Mouse (Mus musculus) midbrain, embryonic 16.5 days (tissue): ENCODE results near the gene Cmss1. TPM values are rescaled to one million over a fixed set of nuclear protein-coding genes. Genes with fewer than 3 reads are reported as not detected.

Experiments used
- ATAC-seq: fragments of 200-750 bp; cut with Nextera tagmentation; 2 replicates; pipeline ENCODE4 v1.8.0; 2017; ENCODE audit warnings: moderate TSS enrichment
- H3K27ac ChIP-seq: fragments of 300-500 bp; sonication (generic); 2 replicates; pipeline ENCODE4 v1.5.1; 2014; ENCODE audit warnings: mild to moderate bottlenecking, low read length, mixed read lengths
- H3K27me3 ChIP-seq: fragments of 300-500 bp; sonication (generic); 2 replicates; pipeline ENCODE4 v1.6.1; 2014; ENCODE audit warnings: low read depth, low read length, mixed read lengths; ENCODE audit not compliant: control insufficient read depth, insufficient read depth
- H3K36me3 ChIP-seq: fragments of 300-500 bp; sonication (generic); 2 replicates; pipeline ENCODE4 v1.6.1; 2014; ENCODE audit warnings: mild to moderate bottlenecking, low read length, moderate library complexity, mixed read lengths; ENCODE audit not compliant: control insufficient read depth, insufficient read depth
- H3K4me1 ChIP-seq: fragments of 300-500 bp; sonication (generic); 2 replicates; pipeline ENCODE4 v1.6.1; 2014; ENCODE audit warnings: mild to moderate bottlenecking, low read length, mixed read lengths; ENCODE audit not compliant: control insufficient read depth, insufficient read depth
- H3K4me2 ChIP-seq: fragments of 300-500 bp; sonication (generic); 2 replicates; pipeline ENCODE4 v1.6.1; 2014; ENCODE audit warnings: mild to moderate bottlenecking, low read length, mixed read lengths
- H3K4me3 ChIP-seq: fragments of 300-500 bp; sonication (generic); 2 replicates; pipeline ENCODE4 v1.5.1; 2014; ENCODE audit warnings: low read depth, mild to moderate bottlenecking, low read length, moderate library complexity, mixed read lengths
- H3K9ac ChIP-seq: fragments of 300-500 bp; sonication (generic); 2 replicates; pipeline ENCODE4 v1.6.1; 2014; ENCODE audit warnings: low read depth, low read length, mixed read lengths
- H3K9me3 ChIP-seq: fragments of 300-500 bp; sonication (generic); replicated peaks from 2 replicates; pipeline ENCODE4 v1.6.1; 2014; ENCODE audit warnings: mild to moderate bottlenecking, low read length, mixed read lengths; ENCODE audit not compliant: control insufficient read depth, poor library complexity, severe bottlenecking
- WGBS: fragments of 180-500 bp; shearing (Covaris S2); extraction: QIAGEN DNeasy Blood & Tissue Kit; methylation state at CpG from one replicate; pipeline ENCODE4 v1.1.7; 2014; 5-methylcytosine and 5-hydroxymethylcytosine counted together
- polyA plus RNA-seq: library from polyadenylated mRNA; unstranded; fragments of >200 nt; fragmentation: Nextera tagmentation; extraction: Ambion mirVana; gene quantifications from 2 replicates; pipeline ENCODE4 v1.2.1, GENCODE M21; 2015

Cmss1 gene
- polyA plus RNA-seq, 1 experiment from 2014 or later, result 37.4 TPM

DNA sequence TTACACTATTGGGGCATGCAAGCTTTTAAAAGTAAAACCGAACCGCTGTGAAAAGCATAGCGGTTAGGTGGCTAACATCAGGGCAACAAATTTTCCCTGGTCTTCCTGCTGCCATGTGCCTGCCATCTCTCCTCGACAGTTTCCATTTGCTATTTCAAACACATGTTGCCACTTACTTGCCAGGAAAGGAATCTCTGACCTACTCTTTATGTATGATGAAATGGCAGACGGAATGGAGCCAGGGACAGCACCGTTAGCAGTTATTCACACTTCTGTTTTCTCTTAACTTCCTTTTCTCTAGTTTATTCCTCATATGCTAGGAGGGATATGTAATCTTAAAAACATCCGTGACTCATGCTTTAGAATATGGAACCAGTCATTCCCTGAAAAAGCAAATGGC is 70.2 kb downstream of the Cmss1 start:
- no peak overlapping the region for H3K4me3 ChIP-seq
- H3K4me1 ChIP-seq, result no peaks in the 10 kb centered on the region
- H3K36me3 ChIP-seq, result no peaks in the 10 kb centered on the region
- H3K4me2 ChIP-seq, result no peak overlapping the region
- no peak overlapping the region for H3K9ac ChIP-seq
- 92% methylated on average over 7 of the region's 7 CpGs for WGBS
- no peaks in the 10 kb centered on the region for H3K27me3 ChIP-seq
- no peak for ATAC-seq
- no peak overlapping the region for H3K27ac ChIP-seq
- no peaks in the 10 kb centered on the region for H3K9me3 ChIP-seq

DNA sequence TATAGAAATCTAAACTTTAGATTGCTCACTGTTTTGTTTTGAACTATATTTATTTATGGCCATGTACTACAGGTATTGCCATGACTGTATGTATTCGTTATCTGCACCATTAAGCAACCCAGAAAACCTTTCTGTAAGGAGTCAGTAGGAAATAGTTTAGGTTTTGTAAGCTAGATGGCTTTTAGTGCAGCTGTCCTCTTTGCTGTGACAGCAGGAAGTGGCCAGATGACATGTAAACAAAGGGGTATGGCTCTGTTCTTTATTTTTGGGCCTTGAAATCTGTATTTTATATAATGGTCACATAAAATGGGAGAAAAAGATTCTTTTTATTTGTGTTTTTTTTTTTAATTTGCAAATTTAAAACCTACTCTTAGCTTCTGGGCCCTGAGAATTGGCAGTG is 71.9 kb downstream of the Cmss1 start:
- H3K4me2 ChIP-seq, result no peak overlapping the region
- no peaks in the 10 kb centered on the region for H3K36me3 ChIP-seq
- no peak overlapping the region for H3K4me3 ChIP-seq
- H3K27me3 ChIP-seq, result no peaks in the 10 kb centered on the region
- no peaks in the 10 kb centered on the region for H3K9me3 ChIP-seq
- H3K9ac ChIP-seq, result no peak overlapping the region
- 88% methylated on average over 1 of the region's 1 CpGs for WGBS
- no peak overlapping the region for H3K27ac ChIP-seq
- ATAC-seq, result no peak
- no peaks in the 10 kb centered on the region for H3K4me1 ChIP-seq

DNA sequence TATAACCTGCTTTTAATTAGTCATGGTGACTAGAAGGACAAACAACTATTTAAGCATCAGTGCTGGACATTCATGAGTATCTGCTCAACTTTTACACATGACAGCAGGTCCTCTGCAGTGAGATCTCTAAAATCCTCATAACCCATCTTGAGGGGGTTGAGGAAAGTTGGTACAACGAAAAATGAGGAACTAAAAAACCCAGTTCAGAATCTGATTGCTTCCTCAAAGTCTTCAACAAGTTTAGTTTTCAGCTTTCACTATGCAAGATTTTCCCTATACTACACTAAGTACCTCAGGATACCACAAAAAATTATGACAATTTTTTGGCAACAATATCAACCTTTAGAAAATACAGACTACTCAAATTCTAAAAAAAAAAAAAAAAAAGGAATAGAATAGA is 72.3 kb downstream of the Cmss1 start:
- Histone ChIP-seq H3K36me3 (no peaks in the 10 kb centered on the region), H3K4me2 (no peak overlapping the region), H3K27me3 (no peaks in the 10 kb centered on the region), H3K27ac (no peak overlapping the region), H3K9ac (no peak overlapping the region), H3K9me3 (no peaks in the 10 kb centered on the region), H3K4me1 (no peaks in the 10 kb centered on the region), H3K4me3 (no peak overlapping the region)
- WGBS, result 79% methylated on average over 1 of the region's 1 CpGs
- ATAC-seq, result no peak

DNA sequence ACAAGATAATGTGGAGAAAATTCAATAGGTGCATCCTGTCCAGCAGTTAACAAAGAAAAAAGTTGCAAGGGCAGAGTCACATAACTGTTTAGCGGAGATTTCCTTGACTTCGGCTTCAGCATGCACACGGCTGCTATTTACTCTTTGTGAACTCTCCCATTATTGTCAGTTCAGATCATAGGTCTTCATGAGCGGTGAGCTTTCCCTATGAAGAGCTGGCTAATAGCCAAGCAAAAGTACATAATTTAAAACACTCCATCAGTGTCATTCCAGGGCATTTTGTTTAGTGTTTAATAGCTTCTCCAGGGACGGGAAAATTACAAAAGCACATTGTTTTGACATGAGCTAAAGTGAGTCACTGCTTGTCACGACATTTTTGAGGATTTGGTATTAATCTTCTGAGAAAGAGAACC is 74.6 kb downstream of the Cmss1 start:
- ATAC-seq, result no peak
- Histone ChIP-seq H3K4me1 (no peaks in the 10 kb centered on the region), H3K9ac (no peak overlapping the region), H3K4me2 (no peak overlapping the region), H3K36me3 (no peaks in the 10 kb centered on the region), H3K27ac (no peak overlapping the region), H3K9me3 (no peaks in the 10 kb centered on the region), H3K4me3 (no peak overlapping the region), H3K27me3 (no peaks in the 10 kb centered on the region)
- 48% methylated on average over 6 of the region's 6 CpGs for WGBS

DNA sequence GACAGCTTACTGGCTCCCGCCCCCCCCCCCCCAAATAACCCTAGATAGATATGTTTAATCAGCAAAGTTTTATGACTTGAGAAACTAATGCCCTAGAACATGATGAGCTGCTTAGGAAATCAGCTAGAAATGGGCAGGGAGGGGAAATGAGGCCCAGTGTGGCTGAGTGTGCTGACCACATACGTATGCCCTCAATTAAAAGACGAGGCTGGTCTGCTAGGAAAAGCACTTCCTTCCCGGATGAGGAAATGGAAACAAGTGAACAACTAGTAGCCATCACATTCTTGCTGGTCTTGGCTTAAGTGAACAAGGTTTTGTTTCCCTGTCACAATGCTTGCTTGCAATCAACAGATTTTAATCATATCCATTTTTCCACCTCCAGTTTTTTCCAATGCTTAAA is 76.1 kb downstream of the Cmss1 start:
- ATAC-seq, result no peak
- H3K36me3 ChIP-seq, result no peaks in the 10 kb centered on the region
- no peak overlapping the region for H3K4me3 ChIP-seq
- H3K4me2 ChIP-seq, result no peak overlapping the region
- no peak overlapping the region for H3K27ac ChIP-seq
- no peaks in the 10 kb centered on the region for H3K9me3 ChIP-seq
- H3K9ac ChIP-seq, result no peak overlapping the region
- no peaks in the 10 kb centered on the region for H3K4me1 ChIP-seq
- 94% methylated on average over 4 of the region's 4 CpGs for WGBS
- H3K27me3 ChIP-seq, result no peaks in the 10 kb centered on the region

DNA sequence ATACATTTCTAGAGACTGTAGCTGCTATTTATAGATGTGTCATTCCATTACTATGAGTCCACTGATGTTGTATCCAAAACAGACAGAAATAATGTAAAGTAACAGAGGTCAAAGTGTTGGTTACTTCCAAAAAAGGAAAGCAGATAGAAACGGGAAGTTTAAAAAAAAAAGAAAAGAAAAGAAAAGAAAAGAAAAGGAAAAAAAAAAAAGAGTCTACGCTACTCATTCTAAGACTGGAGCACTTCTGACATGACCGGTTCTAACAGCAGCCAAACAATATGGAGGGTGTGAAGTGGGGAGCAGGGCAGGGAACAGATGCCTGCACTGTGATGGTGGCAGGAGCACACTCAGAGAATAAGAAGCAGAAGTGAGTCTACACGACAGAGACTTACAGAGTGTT is 78.2 kb downstream of the Cmss1 start:
- ATAC-seq, result no peak
- WGBS, result 80% methylated on average over 4 of the region's 4 CpGs
- no peak overlapping the region for H3K4me2 ChIP-seq
- H3K4me3 ChIP-seq, result no peak overlapping the region
- H3K9me3 ChIP-seq, result no peaks in the 10 kb centered on the region
- no peaks in the 10 kb centered on the region for H3K36me3 ChIP-seq
- no peak overlapping the region for H3K9ac ChIP-seq
- H3K27me3 ChIP-seq, result no peaks in the 10 kb centered on the region
- no peaks in the 10 kb centered on the region for H3K4me1 ChIP-seq
- H3K27ac ChIP-seq, result no peak overlapping the region

DNA sequence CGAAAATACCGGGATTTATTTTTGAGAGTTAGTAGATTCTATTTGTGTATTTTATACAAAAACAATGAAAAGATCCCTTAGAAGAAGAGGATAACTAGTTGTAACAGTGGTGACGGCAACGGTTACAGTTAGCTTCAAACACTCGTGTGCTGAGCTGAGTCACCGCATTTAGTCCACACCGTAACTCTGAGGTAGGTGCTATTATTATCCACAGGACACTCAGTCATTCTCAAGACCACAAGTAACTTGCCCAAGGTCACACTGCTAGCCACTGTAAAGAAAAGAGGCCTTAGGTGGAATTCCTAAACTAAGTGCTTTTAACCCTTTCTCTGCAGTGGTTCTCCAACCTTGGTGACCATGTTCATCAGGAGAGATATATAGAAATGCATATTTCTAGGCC is 79.8 kb downstream of the Cmss1 start:
- ATAC-seq, result no peak
- 92% methylated on average over 7 of the region's 7 CpGs for WGBS

DNA sequence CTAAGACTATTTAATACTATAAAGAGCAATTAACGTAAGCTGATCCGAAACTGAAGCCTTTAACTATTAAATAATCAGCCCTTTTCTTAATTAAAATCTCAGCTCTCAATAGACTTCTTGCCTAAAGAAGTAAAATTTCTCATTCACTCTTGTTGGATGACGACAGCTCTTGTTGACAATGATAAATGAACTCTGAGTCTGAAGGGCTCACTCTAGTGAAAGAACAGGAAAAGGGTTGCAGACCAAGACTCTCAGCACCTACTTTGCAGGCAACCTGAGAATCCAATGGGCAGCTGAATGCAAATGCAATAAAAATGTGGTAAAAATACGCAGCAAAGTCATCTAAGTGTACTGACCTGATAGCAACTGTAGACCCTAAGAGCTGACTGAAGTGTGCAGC is 81.2 kb downstream of the Cmss1 start:
- no peak overlapping the region for H3K9ac ChIP-seq
- H3K4me2 ChIP-seq, result no peak overlapping the region
- ATAC-seq, result no peak
- H3K27me3 ChIP-seq, result no peaks in the 10 kb centered on the region
- 82% methylated on average over 4 of the region's 4 CpGs for WGBS
- H3K36me3 ChIP-seq, result no peaks in the 10 kb centered on the region
- no peak overlapping the region for H3K27ac ChIP-seq
- no peaks in the 10 kb centered on the region for H3K9me3 ChIP-seq
- H3K4me3 ChIP-seq, result no peak overlapping the region
- H3K4me1 ChIP-seq, result no peaks in the 10 kb centered on the region

More for the DNA sequence above, 79.8 kb downstream of the Cmss1 start:
- H3K9me3 ChIP-seq, result no peaks in the 10 kb centered on the region
- no peak overlapping the region for H3K4me2 ChIP-seq
- H3K4me3 ChIP-seq, result no peak overlapping the region
- no peaks in the 10 kb centered on the region for H3K27me3 ChIP-seq
- H3K27ac ChIP-seq, result no peak overlapping the region
- H3K9ac ChIP-seq, result no peak overlapping the region
- no peaks in the 10 kb centered on the region for H3K36me3 ChIP-seq
- no peaks in the 10 kb centered on the region for H3K4me1 ChIP-seq

DNA sequence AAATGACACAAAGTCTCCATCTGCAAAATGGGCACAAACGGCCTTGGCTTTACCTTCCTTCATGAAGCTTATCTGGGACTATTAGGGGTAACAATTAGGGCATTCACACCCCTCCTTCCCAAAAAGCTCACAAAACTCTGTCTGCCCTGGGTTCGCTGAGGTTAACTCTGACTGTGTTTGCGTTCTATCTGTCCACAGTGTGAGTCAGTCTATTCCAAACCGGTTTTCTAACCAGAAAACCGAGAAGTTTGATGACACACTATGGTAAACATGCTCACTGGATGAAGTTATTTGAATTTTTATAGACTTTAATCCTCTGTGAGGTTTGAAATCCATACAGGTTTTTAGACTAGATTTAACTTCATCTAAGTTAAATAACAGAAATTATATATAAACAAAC is 81.6 kb downstream of the Cmss1 start:
- Histone ChIP-seq H3K27me3 (no peaks in the 10 kb centered on the region), H3K36me3 (no peaks in the 10 kb centered on the region), H3K9ac (no peak overlapping the region), H3K4me2 (no peak overlapping the region), H3K4me1 (no peaks in the 10 kb centered on the region), H3K9me3 (no peaks in the 10 kb centered on the region), H3K27ac (no peak overlapping the region), H3K4me3 (no peak overlapping the region)
- no peak for ATAC-seq
- 89% methylated on average over 5 of the region's 5 CpGs for WGBS

DNA sequence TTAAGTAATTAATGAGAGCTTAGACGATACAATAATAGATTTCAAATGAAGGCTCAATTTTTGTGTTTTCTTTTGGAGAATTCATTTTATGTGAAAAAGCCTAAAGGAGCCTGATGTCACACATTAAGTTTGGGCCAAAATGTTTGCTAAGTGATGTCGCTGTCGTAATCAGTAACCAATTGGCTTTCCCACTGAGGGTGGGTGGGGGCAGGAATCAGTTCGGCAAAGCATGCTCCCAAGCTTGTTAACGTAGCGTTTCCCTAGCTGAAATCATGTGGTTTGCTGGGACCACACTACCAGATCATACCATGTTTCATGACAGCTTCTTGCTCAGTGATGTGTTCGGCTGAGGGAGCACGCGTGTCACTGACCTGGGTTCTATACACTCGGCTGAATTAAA is 91.0 kb downstream of the Cmss1 start:
- H3K27ac ChIP-seq, result no peak overlapping the region
- no peak for ATAC-seq
- H3K9ac ChIP-seq, result no peak overlapping the region
- no peaks in the 10 kb centered on the region for H3K36me3 ChIP-seq
- H3K4me3 ChIP-seq, result no peak overlapping the region
- no peaks in the 10 kb centered on the region for H3K27me3 ChIP-seq
- 88% methylated on average over 10 of the region's 10 CpGs for WGBS
- no peaks in the 10 kb centered on the region for H3K9me3 ChIP-seq
- no peaks in the 10 kb centered on the region for H3K4me1 ChIP-seq
- no peak overlapping the region for H3K4me2 ChIP-seq
